Mouse (Mus musculus) left cerebral cortex, adult 18-20 months (tissue): Measurements from ENCODE around the gene Sgpp2. TPM values are rescaled to one million over a fixed set of nuclear protein-coding genes. Genes with fewer than 3 reads are reported as not detected.

ENCODE experiments used
- DNase-seq, 2 experiments: peaks; one replicate each; pipeline ENCODE4 v3.0.0; 2021 to 2022; ENCODE audit warnings: low spot score in 2 of 2, mixed read lengths in 1 of 2
- total RNA-seq, 2 experiments: library from RNA; stranded (reverse); gene quantifications; 2 replicates each; pipeline ENCODE4 v1.2.3; 2021

The Sgpp2 gene
- total RNA-seq, 2 experiments from 2014 or later = 11.1 to 15.4 TPM

DNA sequence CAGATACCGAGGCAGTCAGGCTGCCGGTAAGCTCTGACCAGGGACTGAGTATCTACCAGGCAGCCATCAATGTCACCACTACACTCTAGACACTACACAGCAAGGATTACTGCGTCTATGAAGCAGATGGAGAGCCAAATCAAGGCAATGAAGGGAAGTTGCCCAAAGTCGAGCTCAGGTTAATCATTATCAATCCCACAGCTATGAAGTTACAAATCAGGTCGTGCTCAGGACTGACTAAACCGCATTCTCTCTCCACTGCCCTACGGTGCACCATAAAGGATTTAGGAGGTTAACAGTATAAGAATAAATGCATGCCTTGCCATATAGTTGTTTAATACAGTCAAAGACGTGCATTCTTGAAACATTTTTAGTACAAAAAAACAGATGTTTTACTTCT lies 136.1 kb downstream of the Sgpp2 start:
- no peak for DNase-seq

DNA sequence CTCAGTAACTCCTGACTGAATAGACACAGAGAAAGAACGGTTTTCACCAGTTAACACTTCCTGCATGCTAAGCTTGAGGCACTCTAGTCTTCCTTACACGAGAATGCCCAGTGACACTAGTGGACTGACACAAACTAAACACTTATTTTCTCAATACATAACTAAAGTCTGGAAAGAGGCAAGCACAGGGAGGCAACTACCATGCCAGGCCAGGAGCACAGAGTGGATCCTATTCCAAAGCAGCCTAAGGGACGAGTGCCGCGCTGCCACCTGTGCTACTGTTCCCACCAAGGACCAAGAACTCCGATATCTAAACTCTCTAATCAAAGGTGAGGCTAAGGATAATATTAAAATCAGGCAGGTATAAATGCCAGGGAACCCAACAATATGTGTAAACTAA lies 136.6 kb downstream of the Sgpp2 start:
- no peak for DNase-seq

DNA sequence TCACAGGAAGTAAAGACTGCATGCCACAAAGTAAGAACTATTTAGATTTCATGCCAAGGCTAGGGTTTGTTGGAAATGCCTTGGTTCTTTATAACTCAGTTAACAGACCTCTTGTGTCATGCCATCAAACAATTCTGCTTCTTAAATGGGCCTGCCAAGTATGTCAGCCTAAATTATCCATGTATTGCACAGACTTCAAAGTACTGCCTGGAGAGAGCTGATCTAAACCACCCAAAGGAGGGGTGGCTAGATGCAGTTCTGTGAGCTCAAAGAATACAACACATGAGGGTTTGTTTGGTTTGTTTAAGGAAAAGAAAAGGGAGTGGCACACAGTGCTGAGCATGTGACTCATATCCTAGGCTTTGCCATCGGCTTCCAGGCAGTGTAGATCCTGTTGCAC lies 137.9 kb downstream of the Sgpp2 start:
- no peak for DNase-seq

DNA sequence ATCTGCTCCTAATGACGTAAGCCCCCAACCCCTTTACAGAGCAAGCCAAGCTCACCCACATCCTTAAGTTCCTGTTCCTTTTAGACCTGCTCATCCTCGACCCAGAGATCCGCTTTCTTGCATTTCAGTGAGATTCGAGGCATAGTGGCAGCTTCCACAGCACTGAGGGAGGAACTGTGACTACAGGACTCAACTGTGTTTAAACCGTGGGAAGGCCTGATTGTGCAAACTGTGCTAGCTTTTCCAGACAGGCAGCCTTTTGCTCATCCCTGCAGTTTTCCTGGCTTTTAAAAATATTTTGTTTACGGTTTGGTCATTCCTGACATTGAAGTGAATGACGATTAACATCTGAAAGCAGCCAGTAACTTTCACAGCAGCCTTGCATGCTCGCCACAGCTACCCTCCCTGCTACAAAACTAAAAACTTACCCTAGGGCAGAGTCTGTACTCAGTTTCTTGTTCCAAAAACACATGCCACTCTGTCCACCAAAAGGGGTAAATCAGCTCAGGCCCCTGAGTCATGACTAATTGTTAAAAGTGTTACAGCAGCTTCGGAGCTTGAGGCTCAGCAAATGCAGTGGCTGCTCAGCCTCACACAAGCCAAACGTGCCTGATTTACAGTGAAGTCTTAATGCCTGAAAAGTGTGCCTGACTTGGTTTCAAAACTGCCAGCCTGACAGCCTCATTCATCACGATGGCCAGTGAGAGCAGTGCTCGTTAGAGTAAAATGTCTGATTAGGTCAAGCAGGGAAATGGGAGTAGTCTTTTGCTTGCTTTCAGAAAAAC lies 141.1 kb downstream of the Sgpp2 start:
- DNase-seq = peak in 1 of 2 experiments; percentile 9

DNA sequence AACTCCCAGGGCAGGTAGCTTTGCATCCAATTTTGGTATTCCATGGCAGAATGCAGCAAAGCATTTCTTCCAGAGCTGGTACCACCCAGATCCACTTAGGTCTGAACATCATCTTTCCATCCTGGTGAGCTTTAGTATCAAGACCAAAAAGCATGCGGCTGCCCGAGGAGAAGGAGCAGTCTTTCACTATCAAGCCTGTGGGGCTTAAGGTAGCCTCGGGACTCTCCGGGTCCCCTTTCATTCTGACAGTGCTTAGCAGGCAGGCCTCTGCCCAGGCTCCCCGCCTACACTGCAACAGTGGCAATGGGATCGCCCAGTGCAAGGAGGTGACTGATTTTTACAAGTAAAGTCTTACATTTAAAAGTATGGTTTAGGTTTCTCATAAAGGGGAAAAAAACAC lies 142.4 kb downstream of the Sgpp2 start:
- DNase-seq = no peak

DNA sequence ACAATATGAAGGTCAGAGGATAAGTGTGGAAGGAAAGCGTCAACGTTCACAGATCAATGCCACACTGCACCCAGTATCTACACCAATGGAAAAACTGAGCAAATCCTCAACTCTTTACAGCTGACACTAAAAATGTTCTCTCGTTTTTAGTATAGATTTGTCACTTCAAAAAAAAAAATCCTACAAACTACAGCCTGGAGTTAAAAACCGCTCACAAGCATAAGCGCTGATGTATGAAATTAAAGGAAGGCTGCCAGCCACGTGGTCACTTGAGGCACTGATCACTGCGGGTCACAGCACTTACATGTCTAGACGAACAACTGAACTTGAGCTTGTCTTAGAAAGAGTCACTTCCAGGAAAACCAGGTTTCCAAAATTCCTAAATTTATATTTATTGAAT lies 143.7 kb downstream of the Sgpp2 start:
- DNase-seq = no peak

DNA sequence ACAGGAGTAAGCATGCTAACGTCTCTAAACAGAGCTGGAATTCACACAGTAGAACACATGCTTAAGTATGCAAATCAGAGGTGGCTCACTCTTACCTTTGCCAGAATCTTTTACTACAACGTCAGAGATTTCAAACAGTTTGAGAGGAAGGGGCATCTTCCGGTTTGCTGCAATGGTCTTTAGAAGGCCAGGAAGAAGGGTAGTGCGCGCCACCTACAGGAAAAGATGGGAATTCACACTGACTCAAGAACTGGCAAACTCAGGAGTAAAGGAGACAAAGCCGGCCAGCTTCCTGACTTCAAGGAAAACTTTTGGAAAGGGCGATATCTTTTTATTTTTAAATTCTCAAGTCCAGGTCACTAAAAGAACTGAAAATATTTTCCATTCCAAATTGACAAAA lies 144.5 kb downstream of the Sgpp2 start:
- DNase-seq = peak; percentile 34 to 38

Other genes starting within 250 kb of the Sgpp2 start
- gene Pax3, start 113.2 kb upstream of the Sgpp2 start, total RNA-seq = not detected
- 10 to 100 TPM; 62.4 to 69.6 TPM for gene Farsb, start 178.6 kb downstream of the Sgpp2 start, total RNA-seq
- not detected for gene Mogat1, start 200.6 kb downstream of the Sgpp2 start, total RNA-seq
- 1 to 10 TPM; 1.1 to 1.6 TPM for gene BC035947, start 201.8 kb downstream of the Sgpp2 start, total RNA-seq